Mouse (Mus musculus) bone marrow macrophage, adult 2 months (primary cell): ENCODE measurements around the gene Zic4.

Experiments used
- CTCF ChIP-seq: IDR thresholded peaks from 2 replicates; pipeline ENCODE4 v1.5.1; 2012; ENCODE audit warnings: low read depth, mild to moderate bottlenecking, low read length, moderate library complexity
- POLR2A ChIP-seq: IDR thresholded peaks from 2 replicates; pipeline ENCODE4 v1.6.1; 2012; ENCODE audit warnings: mild to moderate bottlenecking, low read depth, low read length, borderline replicate concordance

DNA sequence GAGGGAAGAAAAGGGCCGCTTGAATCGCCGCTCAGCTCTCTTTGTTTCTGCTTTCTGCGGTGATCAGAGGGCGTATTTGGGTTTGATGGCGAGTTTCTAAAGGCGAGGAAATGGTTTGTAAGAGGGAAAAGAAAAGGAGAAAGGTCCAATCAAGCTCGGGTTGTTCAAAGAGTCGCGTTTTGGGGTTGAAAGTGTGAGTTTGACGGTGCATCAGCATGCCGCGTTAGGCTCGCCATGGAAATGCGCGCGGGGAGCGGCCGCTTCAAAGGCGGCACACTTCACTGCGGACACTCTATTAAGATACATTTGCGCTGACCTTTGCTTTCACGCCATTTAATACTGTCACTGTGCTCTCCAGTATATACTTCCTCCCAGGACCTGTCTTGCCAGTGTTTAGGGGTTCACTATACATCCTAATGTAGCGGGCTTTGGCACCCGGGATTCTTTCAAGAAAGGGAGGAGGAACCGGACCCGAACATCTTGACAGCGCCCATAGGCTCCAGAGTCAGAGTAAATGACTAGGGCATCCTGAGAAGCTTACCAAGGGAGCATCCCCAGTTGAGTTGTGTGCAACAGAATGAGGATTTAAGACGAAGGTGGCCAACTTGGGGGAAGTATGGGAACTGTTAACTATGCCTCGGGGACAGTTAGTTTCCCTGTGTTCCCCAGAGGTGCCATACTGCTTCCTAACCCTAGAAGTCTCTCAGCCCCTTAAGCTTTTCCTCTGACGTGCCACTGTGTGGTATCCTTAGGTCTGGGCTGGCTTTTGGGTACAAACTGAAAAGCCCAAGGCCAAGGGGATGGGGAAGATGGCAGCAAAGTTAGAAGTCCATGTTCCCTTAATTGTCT is 24.9 kb downstream of the Zic4 start:
- TF ChIP-seq CTCF (no peak), POLR2A (no peak)
